ENCODE assay signal across 10 mouse cellular contexts in genomic region chr4:147927705-147928104, GRCm38 (mm10). TPM values are rescaled to one million over a fixed set of nuclear protein-coding genes. Genes with fewer than 3 reads are reported as not detected.
DNase-seq lines count a peak whose midpoint lies in the region; TF ChIP-seq lines count a peak whose summit lies in the region.
"Had no signal": no experiment of that assay in that cellular context is flagged by ENCODE, and none has a peak within 500 bp of the region (broad histone marks: within the 10 kb centered on the region; RNA-seq: fewer than 3 reads in every experiment).

No protein-coding gene starts in this region.

- no peak for TF ChIP-seq POLR2A in lung, adult 2 months (IDR thresholded peaks at IDR 0.05; ENCODE audit: borderline replicate concordance, extremely low read depth, low read depth, low read length)

- no peak overlapping the region for H3K4me3 ChIP-seq in lung, adult 2 months (replicated peaks; ENCODE audit: extremely low read depth, low read depth, low read length)
- H3K4me3 ChIP-seq: stomach, embryonic 15.5 days had no signal

- DNase-seq in lung, adult 18-20 months = peak; percentile 53 to 67
- no peak for DNase-seq in lung, adult 2 months
- DNase-seq in heart, adult 9 months (ENCODE audit: low spot score in 2 of 2) = peak; percentile 68 to 71
- DNase-seq in kidney, postnatal 36 days = peak; percentile 70 to 75
- peak; percentile 37 to 47 for DNase-seq in natural killer cell, adult 2 months (ENCODE audit: low spot score in 2 of 2)
- no peak for DNase-seq in neural tube, embryonic 10.5 days (ENCODE audit: extremely low spot score, low spot score)
- DNase-seq in frontal cortex, postnatal 14 days (ENCODE audit: low spot score in 2 of 2) = no peak
- no peak for DNase-seq in frontal cortex, adult 2 months (ENCODE audit: extremely low spot score in 1 of 2, low spot score in 1 of 2)

- TF ChIP-seq CTCF in lung, adult 2 months (IDR thresholded peaks at IDR 0.05; ENCODE audit: insufficient read depth, low read length) = no peak

- WGBS in lung, adult 2 months = 46% methylated on average over 8 of the region's 8 CpGs

- no peaks in the 10 kb centered on the region for H3K4me1 ChIP-seq in lung, adult 2 months (ENCODE audit: control insufficient read depth, insufficient read depth, low read length)
- H3K4me1 ChIP-seq: stomach, embryonic 15.5 days had no signal

RNA-seq across cellular contexts. Expression of gene Plod1, which starts 8.9 kb away (rescaled TPM):
- polyA plus RNA-seq in lung, adult 2 months (2012; rRNA removed) = 45.0 and 62.2 TPM in 2 replicates
- 18.8 and 20.3 TPM in 2 replicates for polyA plus RNA-seq in frontal cortex, adult 2 months (2012; rRNA removed)

RNA-seq across cellular contexts. Expression of gene 2510039O18Rik, which starts 13.0 kb away (rescaled TPM):
- polyA plus RNA-seq in lung, adult 2 months (2012; rRNA removed) = 84.1 and 97.5 TPM in 2 replicates
- polyA plus RNA-seq in frontal cortex, adult 2 months (2012; rRNA removed) = 32.6 and 32.9 TPM in 2 replicates

RNA-seq across cellular contexts. Expression of gene Mfn2, which starts 23.2 kb away (rescaled TPM):
- 36.5 and 52.2 TPM in 2 replicates for polyA plus RNA-seq in lung, adult 2 months (2012; rRNA removed)
- 100 and 102 TPM in 2 replicates for polyA plus RNA-seq in frontal cortex, adult 2 months (2012; rRNA removed)

RNA-seq across cellular contexts. Expression of gene Nppb, which starts 57.9 kb away (rescaled TPM):
- not detected in 2 replicates for polyA plus RNA-seq in lung, adult 2 months (2012; rRNA removed)
- polyA plus RNA-seq in frontal cortex, adult 2 months (2012; rRNA removed) = 0.15 and 0.16 TPM in 2 replicates
- polyA plus RNA-seq: G1E; stomach, embryonic 15.5 days had no signal

RNA-seq across cellular contexts. Expression of gene Fv1, which starts 58.9 kb away (rescaled TPM):
- polyA plus RNA-seq in lung, adult 2 months (2012; rRNA removed) = 0.84 and 1.9 TPM in 2 replicates
- 5.6 and 7.5 TPM in 2 replicates for polyA plus RNA-seq in frontal cortex, adult 2 months (2012; rRNA removed)
- polyA plus RNA-seq: G1E had no signal

Comparison
In these comparisons a context has a peak if more than half of its experiments do, and no peak if none do; other contexts are left out.
1. DNase-seq: peak in lung, adult 18-20 months (2 of 2), heart, adult 9 months (2 of 2), kidney, postnatal 36 days (2 of 2) and natural killer cell, adult 2 months (2 of 2); none in lung, adult 2 months (single experiment), neural tube, embryonic 10.5 days (single experiment), frontal cortex, postnatal 14 days (0 of 2) and frontal cortex, adult 2 months (0 of 2).